Mouse (Mus musculus) erythroid progenitor cell, adult 5-6 weeks (primary cell): ENCODE data around the gene Atp5j. TPM values are rescaled to one million over a fixed set of nuclear protein-coding genes. Genes with fewer than 3 reads are reported as not detected.
A peak's percentile ranks its signal among the peaks of the same experiment; 100 is the strongest.

Source experiments
- ATAC-seq: replicated peaks from 2 replicates; pipeline ENCODE4 v1.8.0; 2016; ENCODE audit warnings: moderate number of reproducible peaks, mild to moderate bottlenecking, moderate TSS enrichment, inconsistent platforms; ENCODE audit not compliant: poor library complexity, low FRiP score, severe bottlenecking
- total RNA-seq, 2 experiments: library from RNA; stranded (forward) in 1 of 2; stranded (reverse) in 1 of 2; fragments of 150-400 nt in 1 of 2; fragments of 186-747, 209-891 nt in 1 of 2; gene quantifications; 2 replicates each; pipeline versions ENCODE4 v1.2.3 to v1.2.4; 2015 to 2017; ENCODE audit warnings: low replicate concordance in 2 of 2

The Atp5j gene
- total RNA-seq (2015; ENCODE audit: low replicate concordance) = 211 and 225 TPM in 2 replicates
- total RNA-seq (2017; ENCODE audit: low replicate concordance) = 85.0 and 121 TPM in 2 replicates

- no peak for ATAC-seq
These were observed at the start of gene Atp5j for GRCm38 (mm10) chr16:84835441-84835822. Gene Atp5j, minus strand, starts transcription at chr16:84835625.

DNA sequence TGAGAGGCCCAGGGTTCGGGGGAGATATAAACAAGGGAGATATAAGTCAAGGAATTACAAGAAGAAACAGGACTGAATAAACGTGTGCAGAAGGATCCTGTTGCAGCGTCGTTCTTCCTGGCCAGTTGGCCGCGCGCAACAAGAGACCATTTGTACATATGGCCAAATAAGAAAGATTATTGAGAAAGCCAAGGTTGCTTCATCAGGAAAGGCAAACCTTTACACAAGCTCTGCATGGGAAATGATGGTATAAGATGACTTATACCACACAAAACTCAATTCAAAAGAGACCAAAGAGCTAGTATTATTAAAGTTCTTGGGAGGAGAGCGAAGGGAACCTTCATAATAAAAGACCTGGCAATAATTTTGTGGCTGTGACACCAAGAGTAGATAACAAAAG is 49.1 kb upstream of the Atp5j start:
- no peak for ATAC-seq

GRCm38 (mm10) chr16:84881754-84882321 is 46.4 kb upstream of the Atp5j start:
- ATAC-seq = no peak

GRCm38 (mm10) chr16:84881168-84881567 is 45.7 kb upstream of the Atp5j start:
- no peak for ATAC-seq

DNA sequence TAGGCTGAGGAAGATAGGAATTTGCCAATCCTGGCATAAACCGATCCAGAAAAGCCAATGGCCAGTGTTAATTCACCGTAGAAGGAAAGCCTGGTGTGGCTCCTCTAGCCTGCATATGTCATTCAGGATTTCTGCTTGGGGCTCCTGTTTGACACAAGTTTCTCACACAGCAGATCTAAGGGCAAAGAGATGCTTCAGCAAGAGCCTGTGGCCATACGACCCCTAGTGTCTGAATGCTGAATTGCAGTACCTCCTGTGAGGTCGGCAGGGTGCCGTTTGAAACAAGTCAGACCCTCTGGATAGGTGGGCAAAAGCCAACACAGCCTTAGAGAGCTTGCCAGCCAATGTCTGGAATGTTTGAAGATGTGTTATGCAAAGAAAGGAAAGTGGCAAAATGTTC is 43.7 kb upstream of the Atp5j start:
- ATAC-seq = 0 out of 2 replicates have a peak, but pooled peaks have one; percentile 46

DNA sequence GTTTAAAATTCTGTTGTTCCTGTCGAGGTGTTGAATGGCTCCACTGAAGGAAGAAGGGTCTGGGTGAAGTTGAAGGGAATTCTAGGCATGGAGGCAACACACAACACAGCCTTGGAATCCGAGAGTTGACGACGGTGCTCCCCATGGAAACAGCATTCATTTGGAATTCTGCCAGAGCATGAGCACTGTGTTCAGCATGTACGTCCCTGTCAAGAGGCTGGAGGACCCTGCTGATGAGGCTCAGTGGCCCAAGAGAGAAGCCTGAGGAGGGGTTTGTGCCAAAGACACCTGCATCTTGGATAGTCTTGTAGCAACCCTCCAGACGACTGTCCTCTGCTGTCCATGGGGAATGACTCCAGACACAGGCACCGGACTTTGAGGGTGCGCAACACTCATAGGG is 40.7 kb upstream of the Atp5j start:
- ATAC-seq = no peak

GRCm38 (mm10) chr16:84875718-84876035 is 40.3 kb upstream of the Atp5j start:
- no peak for ATAC-seq

DNA sequence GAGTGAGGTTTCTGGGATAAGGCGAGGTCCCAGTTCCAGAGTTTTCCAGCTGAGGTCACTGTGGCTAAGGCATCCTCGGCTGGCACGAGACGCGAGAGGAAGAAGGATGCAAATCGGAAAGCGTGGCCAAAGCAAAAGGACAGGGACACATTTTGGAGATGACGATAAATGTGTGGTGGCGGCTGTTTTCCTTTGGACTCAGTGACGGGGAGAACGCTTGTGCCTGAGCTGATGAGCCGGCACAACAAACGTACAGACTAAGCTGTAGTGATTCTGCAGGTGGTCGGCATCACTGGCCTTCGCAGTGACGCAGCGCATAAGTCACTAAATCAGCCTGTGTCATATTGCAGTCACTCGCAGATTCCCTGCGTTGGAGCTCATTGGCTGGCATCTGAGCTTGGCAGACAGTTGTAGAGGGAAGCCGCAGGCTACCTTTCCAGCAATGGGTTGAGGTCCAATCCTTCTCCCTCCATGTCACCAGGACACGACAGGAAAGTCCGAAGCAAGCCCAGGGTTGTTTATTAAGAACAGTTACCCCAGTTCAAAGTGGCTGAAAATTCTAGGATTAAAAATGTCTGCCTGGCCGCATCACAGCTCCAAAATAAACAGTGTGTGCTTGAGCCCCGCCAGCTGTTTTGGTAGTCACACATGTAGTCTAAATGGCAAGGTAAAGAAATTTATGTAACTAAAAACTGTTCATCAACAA is 39.7 kb upstream of the Atp5j start:
- no peak for ATAC-seq

DNA sequence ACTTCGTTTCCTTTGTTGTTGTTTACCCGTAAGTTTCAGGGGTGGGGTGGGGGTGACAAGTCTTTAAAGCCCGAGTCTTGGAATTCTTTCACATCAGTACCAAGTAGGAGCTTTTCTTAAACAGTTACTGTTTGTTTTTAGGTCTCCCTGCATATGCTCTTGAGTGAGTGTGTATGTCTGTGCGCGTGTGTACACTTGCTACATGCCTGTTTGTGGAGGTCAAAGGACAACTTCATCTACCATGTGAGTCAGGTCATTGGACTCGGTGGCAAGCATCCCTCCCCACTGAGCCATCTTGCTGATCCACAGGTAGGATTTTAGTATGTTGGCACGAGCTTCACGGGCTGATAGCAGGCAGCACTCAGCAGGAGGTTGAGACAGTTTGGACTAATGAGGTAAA is 38.4 kb upstream of the Atp5j start:
- no peak for ATAC-seq

GRCm38 (mm10) chr16:84864656-84865055 is 29.2 kb upstream of the Atp5j start:
- ATAC-seq = no peak

- no peak for ATAC-seq
These were observed 18.1 kb upstream of the Atp5j start for GRCm38 (mm10) chr16:84853492-84853891.

GRCm38 (mm10) chr16:84838576-84838975 is 3.2 kb upstream of the Atp5j start:
- ATAC-seq = no peak

GRCm38 (mm10) chr16:84835823-84836743 is 658 bp upstream of the Atp5j start:
- 0 out of 2 replicates have a peak, but pooled peaks have one; percentile 30 for ATAC-seq

GRCm38 (mm10) chr16:84834745-84835440 is 532 bp downstream of the Atp5j start, which contains the start of gene Gabpa:
Gene Gabpa, plus strand, starts transcription at chr16:84834925.
- peak; percentile 91 for ATAC-seq

GRCm38 (mm10) chr16:84834344-84834743 is 1.1 kb downstream of the Atp5j start:
- ATAC-seq = peak; percentile 47

DNA sequence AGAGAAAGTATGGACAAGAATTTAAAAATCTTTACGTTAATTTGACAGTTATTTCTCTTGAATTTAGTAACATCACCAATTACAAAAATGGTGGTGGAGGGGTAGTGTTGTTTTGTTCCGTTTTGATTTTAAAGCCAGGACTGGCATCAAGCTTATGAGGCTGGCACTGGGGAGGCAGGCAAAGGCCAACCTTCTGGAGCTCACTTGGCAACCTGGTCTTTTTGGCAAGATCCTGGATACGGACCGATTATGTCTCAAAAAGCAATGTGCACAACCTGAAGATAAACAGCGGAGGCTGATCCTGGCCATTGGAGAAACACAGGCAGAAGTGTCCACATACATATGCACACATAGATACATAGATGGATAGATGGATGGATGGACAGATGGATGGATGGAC is 2.7 kb downstream of the Atp5j start:
- ATAC-seq = no peak

DNA sequence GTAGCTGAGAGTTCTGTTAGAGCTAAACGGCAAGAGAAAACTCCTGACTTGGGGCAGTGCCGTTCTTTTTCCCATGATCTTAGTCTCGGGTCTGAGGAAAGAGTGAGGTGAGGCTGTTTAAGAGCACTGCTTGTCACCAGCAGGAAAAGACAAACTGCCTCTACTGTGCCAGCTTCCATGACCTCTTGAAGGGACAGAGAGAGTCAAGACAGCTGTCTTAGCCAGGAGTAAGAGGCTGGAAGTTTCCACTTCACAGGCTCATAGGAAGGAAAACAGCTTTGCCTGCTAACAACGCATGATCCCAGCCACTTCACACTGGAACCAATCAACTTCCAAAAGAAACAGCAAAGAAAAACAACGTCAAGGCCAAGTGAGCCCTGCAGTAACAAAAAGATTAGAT is 3.7 kb downstream of the Atp5j start:
- no peak for ATAC-seq

DNA sequence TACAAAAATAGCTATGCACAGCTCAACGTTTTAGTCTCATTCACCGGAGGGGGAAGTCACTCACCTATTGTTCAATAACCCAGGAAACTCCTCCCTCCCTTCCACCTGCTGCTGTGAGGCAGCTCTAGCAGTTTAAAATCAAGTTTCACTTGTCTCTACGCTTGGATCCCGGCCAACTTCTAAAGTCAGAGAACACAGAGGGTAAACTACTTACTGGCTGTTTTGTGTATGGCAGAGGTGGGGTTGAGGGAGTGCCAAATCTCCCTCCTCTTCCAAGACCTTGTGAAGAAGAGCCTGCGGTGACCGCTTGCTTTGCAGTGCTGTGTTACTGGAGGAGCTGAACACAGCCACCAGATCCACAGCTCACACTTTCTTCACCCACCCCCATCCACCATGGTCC is 10.4 kb downstream of the Atp5j start:
- ATAC-seq = no peak

- no peak for ATAC-seq
These were observed 18.0 kb downstream of the Atp5j start for GRCm38 (mm10) chr16:84817423-84817822.

DNA sequence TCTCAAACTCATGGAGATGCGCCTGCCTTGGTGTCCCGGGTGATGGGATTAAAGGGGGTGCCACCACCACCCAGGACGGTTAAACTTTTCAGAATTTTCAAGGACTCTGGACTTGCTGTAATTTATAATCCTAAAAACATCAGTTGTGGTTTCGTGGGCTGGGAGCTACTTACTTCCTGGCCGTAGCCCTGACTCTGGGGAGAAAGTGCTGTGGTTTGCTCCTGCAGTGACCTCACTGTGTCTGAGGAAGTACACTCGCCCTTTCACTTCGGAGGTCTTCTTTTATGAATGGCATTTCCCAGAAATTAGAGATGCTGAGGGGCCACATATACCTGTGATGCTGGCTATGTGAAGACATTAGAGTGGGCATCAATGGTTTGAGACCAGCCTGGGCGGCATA is 20.9 kb downstream of the Atp5j start:
- no peak for ATAC-seq
